Mouse (Mus musculus) embryonic facial prominence, embryonic 12.5 days (tissue): ENCODE results near the gene Gm20661. TPM values are rescaled to one million over a fixed set of nuclear protein-coding genes. Genes with fewer than 3 reads are reported as not detected.
"Not testable (repeated sequence)": the region's sequence is repeated elsewhere in the genome, so short reads cannot be mapped to it uniquely, and the experiment has no call there.

Source experiments
- ATAC-seq: fragments of 200-750 bp; cut with Nextera tagmentation; 2 replicates; pipeline ENCODE4 v1.8.0; 2017; ENCODE audit not compliant: insufficient number of reproducible peaks, insufficient read depth, low FRiP score, low TSS enrichment
- H3K27ac ChIP-seq: fragments of 300-500 bp; sonication (generic); 2 replicates; pipeline ENCODE4 v1.5.1; 2016; ENCODE audit warnings: mild to moderate bottlenecking
- H3K27me3 ChIP-seq: fragments of 300-500 bp; sonication (generic); 2 replicates; pipeline ENCODE4 v1.6.1; 2016; ENCODE audit warnings: mild to moderate bottlenecking, moderate library complexity
- H3K36me3 ChIP-seq: fragments of 300-500 bp; sonication (generic); 2 replicates; pipeline ENCODE4 v1.6.1; 2016; ENCODE audit warnings: mild to moderate bottlenecking
- H3K4me1 ChIP-seq: fragments of 300-500 bp; sonication (generic); 2 replicates; pipeline ENCODE4 v1.6.1; 2016
- H3K4me2 ChIP-seq: fragments of 300-500 bp; sonication (generic); replicated peaks from 2 replicates; pipeline ENCODE4 v1.6.1; 2016; ENCODE audit warnings: mild to moderate bottlenecking, moderate library complexity
- H3K4me3 ChIP-seq: fragments of 300-500 bp; sonication (generic); 2 replicates; pipeline ENCODE4 v1.5.1; 2016; ENCODE audit warnings: mild to moderate bottlenecking
- H3K9ac ChIP-seq: fragments of 300-500 bp; sonication (generic); 2 replicates; pipeline ENCODE4 v1.6.1; 2016; ENCODE audit warnings: mild to moderate bottlenecking, moderate library complexity
- H3K9me3 ChIP-seq: fragments of 300-500 bp; sonication (generic); 2 replicates; pipeline ENCODE4 v1.6.1; 2016; ENCODE audit warnings: mild to moderate bottlenecking, moderate library complexity
- WGBS: fragments of 180-500 bp; shearing (Covaris S2); methylation state at CpG from one replicate; pipeline ENCODE4 v1.1.7; 2016; 5-methylcytosine and 5-hydroxymethylcytosine counted together
- polyA plus RNA-seq: library from polyadenylated mRNA; unstranded; fragments of >200 nt; fragmentation: Nextera tagmentation; extraction: Ambion mirVana; gene quantifications from 2 replicates; pipeline ENCODE4 v1.2.1, GENCODE M21; 2016

Gene Gm20661
- polyA plus RNA-seq, 1 experiment from 2014 or later: 8.8 TPM

DNA sequence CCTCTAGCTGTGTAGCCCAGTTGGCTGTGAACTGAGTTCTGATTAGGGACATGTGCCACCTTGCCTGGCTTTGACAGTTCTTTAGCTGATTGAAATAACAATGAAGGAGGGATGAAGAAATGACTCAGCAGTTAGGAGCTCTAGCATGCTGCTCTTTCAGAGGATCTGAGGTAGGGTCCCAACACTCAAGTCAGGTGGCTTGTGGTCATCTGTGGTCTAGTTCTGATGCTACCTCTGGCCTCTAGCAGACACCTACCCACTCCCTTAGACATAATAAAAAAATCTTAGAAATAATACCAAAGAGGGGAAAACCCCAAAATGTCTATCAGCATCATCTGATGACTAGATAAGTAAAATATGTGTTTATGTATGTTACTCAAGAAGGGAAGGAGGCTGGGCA lies 27.5 kb downstream of the Gm20661 start:
- H3K4me1 ChIP-seq: no peaks in the 10 kb centered on the region
- no peaks in the 10 kb centered on the region for H3K27me3 ChIP-seq
- H3K27ac ChIP-seq: no peak overlapping the region
- H3K9me3 ChIP-seq: no peaks in the 10 kb centered on the region
- H3K4me2 ChIP-seq: no peak overlapping the region
- H3K9ac ChIP-seq: no peak overlapping the region
- H3K36me3 ChIP-seq: peaks cover 10% of the 10 kb centered on the region
- no peak for ATAC-seq
- H3K4me3 ChIP-seq: no peak overlapping the region

DNA sequence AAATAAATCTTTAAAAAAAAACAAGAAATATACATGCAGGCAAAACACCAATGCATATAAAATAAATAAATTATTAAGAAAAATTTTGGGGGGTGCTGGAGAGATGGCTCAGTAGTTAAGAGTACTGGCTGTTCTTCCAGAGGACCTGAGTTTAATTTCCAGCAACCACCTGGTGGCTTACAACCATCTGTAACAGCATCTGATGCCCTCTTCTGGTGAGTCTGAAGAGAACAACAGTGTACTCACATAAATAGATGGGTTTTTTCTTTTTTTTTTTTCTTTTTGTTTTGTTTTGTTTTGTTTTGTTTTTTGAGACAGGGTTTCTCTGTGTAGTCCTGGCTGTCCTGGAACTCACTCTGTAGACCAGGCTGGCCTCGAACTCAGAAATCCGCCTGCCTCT lies 30.7 kb downstream of the Gm20661 start:
- H3K4me3 ChIP-seq, H3K27me3 ChIP-seq, H3K9ac ChIP-seq, H3K4me2 ChIP-seq, H3K9me3 ChIP-seq, H3K27ac ChIP-seq, ATAC-seq, H3K4me1 ChIP-seq: not testable (repeated sequence)
- peaks cover 21% of the 10 kb centered on the region for H3K36me3 ChIP-seq
- 93% methylated on average over 2 of the region's 2 CpGs for WGBS

DNA sequence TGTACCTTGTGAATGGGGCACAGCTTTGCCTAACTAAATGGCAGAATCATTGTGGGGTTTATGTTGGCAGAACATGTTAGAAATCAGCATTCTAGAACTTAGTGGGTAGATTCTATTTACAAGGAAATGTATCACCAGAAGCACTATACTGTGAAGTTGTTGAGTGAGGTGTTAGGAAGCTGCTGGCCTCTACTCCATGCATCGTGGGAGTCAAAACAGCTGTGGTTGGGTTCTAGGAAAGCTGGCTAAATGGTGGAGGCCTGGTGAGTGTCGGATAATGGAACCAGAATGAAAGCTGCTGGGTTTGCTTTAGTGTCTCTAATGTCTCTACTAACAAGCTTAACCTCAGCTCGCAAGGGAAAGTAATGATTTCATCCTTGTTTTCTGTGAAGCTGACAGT lies 34.3 kb downstream of the Gm20661 start:
- Histone ChIP-seq H3K36me3 (peaks cover 21% of the 10 kb centered on the region), H3K9me3 (no peaks in the 10 kb centered on the region), H3K9ac (no peak overlapping the region), H3K27me3 (no peaks in the 10 kb centered on the region), H3K4me3 (no peak overlapping the region), H3K27ac (no peak overlapping the region), H3K4me2 (no peak overlapping the region), H3K4me1 (no peaks in the 10 kb centered on the region)
- ATAC-seq: no peak
- 80% methylated on average over 3 of the region's 3 CpGs for WGBS

DNA sequence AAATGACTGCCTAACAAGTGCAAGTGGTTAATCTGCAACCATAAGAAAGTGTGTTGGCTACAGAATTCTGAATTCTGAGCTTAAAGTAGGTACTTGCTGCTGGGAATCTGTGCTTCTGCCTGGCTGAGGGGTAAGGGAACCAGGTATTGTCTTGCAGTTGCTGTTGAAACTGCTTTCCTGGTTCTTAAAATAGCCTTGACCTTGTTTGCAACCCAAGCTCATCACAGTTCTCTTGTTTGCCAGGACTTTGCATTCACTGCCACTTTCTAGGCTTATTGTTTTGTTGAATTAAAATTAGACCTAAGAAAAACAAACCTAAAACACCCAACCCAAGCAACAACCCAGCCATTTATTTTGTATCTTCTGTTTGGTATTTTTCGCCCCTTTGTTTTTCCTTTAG lies 37.9 kb downstream of the Gm20661 start:
- Histone ChIP-seq H3K4me1 (no peaks in the 10 kb centered on the region), H3K4me3 (no peak overlapping the region), H3K9me3 (no peaks in the 10 kb centered on the region), H3K27me3 (no peaks in the 10 kb centered on the region), H3K36me3 (peaks cover 26% of the 10 kb centered on the region), H3K27ac (no peak overlapping the region), H3K4me2 (no peak overlapping the region), H3K9ac (no peak overlapping the region)
- ATAC-seq: no peak
- 89% methylated on average over 1 of the region's 1 CpGs for WGBS

DNA sequence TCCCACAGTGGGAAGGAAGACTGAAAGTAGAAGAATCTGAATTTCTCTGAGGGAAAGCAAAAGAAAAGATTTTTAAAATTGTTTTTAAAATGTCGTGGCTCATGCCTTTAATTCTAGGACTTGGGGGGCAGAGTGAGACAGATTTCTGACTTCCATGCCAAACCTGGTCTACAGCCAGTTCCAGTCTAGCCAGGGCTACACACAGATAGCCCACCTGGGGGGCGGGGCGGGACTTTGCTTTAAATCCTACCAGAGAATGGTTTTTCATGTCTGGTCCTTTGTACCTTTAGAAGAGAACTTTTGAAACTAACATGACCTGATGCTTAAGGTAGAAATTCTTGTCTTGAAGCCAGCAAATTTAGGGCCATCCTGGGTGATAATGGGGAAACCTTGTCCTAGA lies 40.4 kb downstream of the Gm20661 start:
- peaks cover 39% of the 10 kb centered on the region for H3K36me3 ChIP-seq
- H3K27me3 ChIP-seq: no peaks in the 10 kb centered on the region
- H3K4me3 ChIP-seq: no peak overlapping the region
- no peak overlapping the region for H3K27ac ChIP-seq
- no peaks in the 10 kb centered on the region for H3K4me1 ChIP-seq
- 86% methylated on average over 3 of the region's 3 CpGs for WGBS
- H3K9me3 ChIP-seq: no peaks in the 10 kb centered on the region
- no peak overlapping the region for H3K9ac ChIP-seq
- no peak overlapping the region for H3K4me2 ChIP-seq
- ATAC-seq: no peak

DNA sequence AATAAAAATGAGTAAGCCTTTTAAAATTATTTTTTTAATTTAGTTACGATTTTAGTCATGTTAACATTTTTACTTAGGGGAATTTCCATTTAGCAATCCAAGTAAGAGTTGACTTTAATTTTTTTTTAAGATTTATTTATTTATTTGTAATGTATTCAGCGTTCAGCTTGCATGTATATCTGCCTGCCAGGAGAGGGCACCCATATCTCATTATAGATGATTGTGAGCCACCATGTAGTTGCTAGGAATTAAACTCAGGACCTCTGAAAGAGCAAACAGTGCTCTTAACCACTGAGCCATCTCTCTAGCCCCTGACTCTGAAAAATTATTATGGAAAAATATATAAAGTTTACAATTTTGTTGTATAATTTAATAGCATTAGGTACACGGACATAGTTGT lies 43.7 kb downstream of the Gm20661 start:
- 85% methylated on average over 3 of the region's 3 CpGs for WGBS
- H3K9ac ChIP-seq: no peak overlapping the region
- peaks cover 57% of the 10 kb centered on the region for H3K36me3 ChIP-seq
- no peaks in the 10 kb centered on the region for H3K4me1 ChIP-seq
- H3K4me2 ChIP-seq: no peak overlapping the region
- no peak overlapping the region for H3K4me3 ChIP-seq
- no peak overlapping the region for H3K27ac ChIP-seq
- ATAC-seq: no peak
- no peaks in the 10 kb centered on the region for H3K9me3 ChIP-seq
- no peaks in the 10 kb centered on the region for H3K27me3 ChIP-seq

DNA sequence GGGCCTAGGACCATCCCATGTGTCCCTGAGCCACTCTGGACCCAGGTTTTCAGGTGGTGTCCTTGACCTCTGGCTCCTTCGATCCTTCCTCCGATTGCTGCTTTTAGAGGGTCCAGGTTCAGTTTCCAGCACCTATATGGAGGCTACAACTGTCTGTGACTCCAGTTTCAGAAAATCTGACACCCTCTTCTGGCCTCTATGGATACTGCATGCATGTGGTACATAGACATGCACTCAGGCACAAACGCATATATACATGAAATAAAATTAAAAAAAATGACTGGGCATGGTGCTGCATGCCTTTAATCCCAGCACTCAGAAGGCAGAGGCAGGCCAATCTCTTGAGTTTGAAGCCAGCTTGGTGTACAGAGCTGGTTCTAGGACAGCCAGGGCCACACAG lies 45.0 kb downstream of the Gm20661 start:
- Histone ChIP-seq H3K9me3 (no peaks in the 10 kb centered on the region), H3K4me3 (no peak overlapping the region), H3K27me3 (no peaks in the 10 kb centered on the region), H3K27ac (no peak overlapping the region), H3K4me1 (no peaks in the 10 kb centered on the region), H3K36me3 (peaks cover 69% of the 10 kb centered on the region), H3K9ac (no peak overlapping the region), H3K4me2 (no peak overlapping the region)
- WGBS: 98% methylated on average over 3 of the region's 3 CpGs
- ATAC-seq: no peak

DNA sequence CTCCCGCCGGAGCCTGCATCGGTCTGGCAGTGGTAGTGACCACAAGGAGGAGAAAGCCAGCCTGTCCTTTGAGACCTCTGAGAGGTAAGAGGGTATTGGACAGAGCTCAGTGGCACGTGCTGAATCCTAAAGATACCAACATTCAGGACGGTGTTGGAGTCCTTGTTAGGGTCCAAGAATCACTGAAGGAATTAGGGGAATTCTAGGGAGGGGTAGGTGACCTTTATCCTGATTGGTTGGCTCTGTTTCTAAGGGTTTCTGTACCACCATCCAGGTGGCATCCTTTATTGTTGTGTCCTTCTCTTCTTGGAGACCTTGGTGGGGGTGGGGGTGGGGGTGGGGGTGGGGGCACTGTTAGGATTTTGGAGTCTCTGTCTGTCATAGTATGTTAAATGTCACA lies 49.3 kb downstream of the Gm20661 start:
- no peak for ATAC-seq
- H3K4me2 ChIP-seq: no peak overlapping the region
- no peaks in the 10 kb centered on the region for H3K4me1 ChIP-seq
- H3K27me3 ChIP-seq: no peaks in the 10 kb centered on the region
- no peak overlapping the region for H3K9ac ChIP-seq
- no peaks in the 10 kb centered on the region for H3K9me3 ChIP-seq
- no peak overlapping the region for H3K27ac ChIP-seq
- no peak overlapping the region for H3K4me3 ChIP-seq
- peaks cover 70% of the 10 kb centered on the region for H3K36me3 ChIP-seq
- WGBS: 88% methylated on average over 5 of the region's 5 CpGs

DNA sequence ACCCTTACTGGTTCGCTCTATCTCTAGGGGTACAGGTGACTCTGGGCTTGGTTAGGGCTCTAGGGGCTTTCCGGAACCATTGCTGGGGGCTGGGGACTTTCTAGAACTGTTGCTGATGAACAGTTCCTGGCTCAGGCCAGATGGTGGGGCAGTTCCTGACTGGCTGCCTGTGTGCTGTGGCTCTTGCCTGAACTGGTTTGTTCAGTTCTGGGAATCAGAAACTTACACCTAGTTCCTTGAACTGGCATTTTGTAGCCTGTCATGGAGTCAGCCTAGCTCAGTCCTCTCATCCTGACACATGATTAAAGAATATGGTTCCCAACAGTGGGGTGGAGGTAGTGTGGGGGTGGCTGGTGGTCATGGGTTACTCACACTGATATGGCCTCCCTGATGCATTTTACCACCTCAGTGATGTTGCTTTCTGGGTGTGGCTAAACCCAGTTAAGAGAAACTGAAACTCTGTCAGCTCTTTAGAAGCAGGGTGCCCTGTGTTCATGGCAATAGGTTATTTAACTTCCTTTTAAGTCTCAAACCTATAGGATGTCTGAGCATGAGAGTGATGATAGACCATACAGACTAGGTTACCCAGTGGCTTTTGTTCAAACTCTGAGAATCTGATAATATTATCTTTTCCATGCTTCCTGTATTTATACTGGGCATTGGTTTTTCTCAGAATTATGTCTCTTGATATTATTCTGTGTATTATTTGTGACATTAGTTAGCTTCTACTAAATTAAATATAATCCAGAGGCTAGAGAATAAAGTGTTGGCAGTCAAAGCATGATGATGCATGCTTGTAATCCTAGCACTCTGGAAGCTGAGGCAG lies 52.7 kb downstream of the Gm20661 start:
- no peak for ATAC-seq
- Histone ChIP-seq H3K9me3 (no peaks in the 10 kb centered on the region), H3K4me3 (no peak overlapping the region), H3K4me1 (no peaks in the 10 kb centered on the region), H3K36me3 (peaks cover 62% of the 10 kb centered on the region), H3K27ac (no peak overlapping the region), H3K9ac (no peak overlapping the region), H3K4me2 (no peak overlapping the region), H3K27me3 (no peaks in the 10 kb centered on the region)
- WGBS: 92% methylated on average over 2 of the region's 2 CpGs

Other genes with a start within 250 kb of the Gm20661 start
- gene Rbm5, start 212.1 kb upstream of the Gm20661 start, polyA plus RNA-seq: 232 and 261 TPM in 2 replicates
- 103 and 110 TPM in 2 replicates for gene Rbm6, start 109.8 kb upstream of the Gm20661 start, polyA plus RNA-seq
- 11.3 and 14.1 TPM in 2 replicates for gene Mon1a, start 94.9 kb upstream of the Gm20661 start, polyA plus RNA-seq
- 2.8 and 3.6 TPM in 2 replicates for gene Mst1r, start 76.2 kb upstream of the Gm20661 start, polyA plus RNA-seq
- not detected in 2 replicates for gene Actl11, start 54.6 kb upstream of the Gm20661 start, polyA plus RNA-seq
- 7.0 and 7.5 TPM in 2 replicates for gene Camkv, start 47.4 kb upstream of the Gm20661 start, polyA plus RNA-seq
- 29.4 and 29.6 TPM in 2 replicates for gene Traip, start 32.9 kb upstream of the Gm20661 start, polyA plus RNA-seq
- gene Uba7, start 7.6 kb upstream of the Gm20661 start, polyA plus RNA-seq: 24.6 and 25.0 TPM in 2 replicates
- gene Inka1, start 2.8 kb downstream of the Gm20661 start, polyA plus RNA-seq: 97.0 and 98.9 TPM in 2 replicates
- 14.6 and 16.2 TPM in 2 replicates for gene Cdhr4, start 9.4 kb downstream of the Gm20661 start, polyA plus RNA-seq
- gene Gm20662, start 13.3 kb downstream of the Gm20661 start, polyA plus RNA-seq: 0.51 and 0.85 TPM in 2 replicates
- gene Ip6k1, start 19.4 kb downstream of the Gm20661 start, polyA plus RNA-seq: 82.2 and 85.6 TPM in 2 replicates
- 25.1 and 28.8 TPM in 2 replicates for gene Gmppb, start 66.2 kb downstream of the Gm20661 start, polyA plus RNA-seq
- 3.1 and 4.2 TPM in 2 replicates for gene Amigo3, start 70.1 kb downstream of the Gm20661 start, polyA plus RNA-seq
- gene Mst1, start 97.4 kb downstream of the Gm20661 start, polyA plus RNA-seq: 0.29 and 0.31 TPM in 2 replicates
- 34.5 and 38.2 TPM in 2 replicates for gene Rnf123, start 100.3 kb downstream of the Gm20661 start, polyA plus RNA-seq
- gene Apeh, start 111.5 kb downstream of the Gm20661 start, polyA plus RNA-seq: 54.7 and 55.0 TPM in 2 replicates
- gene Bsn, start 207.3 kb downstream of the Gm20661 start, polyA plus RNA-seq: 1.1 and 1.5 TPM in 2 replicates